Mouse (Mus musculus): ENCODE measurements around the gene Cmtm8. TPM values are rescaled to one million over a fixed set of nuclear protein-coding genes. Genes with fewer than 3 reads are reported as not detected.

Gene Cmtm8
- polyA plus RNA-seq, 1 experiment: 1.7 TPM

DNA sequence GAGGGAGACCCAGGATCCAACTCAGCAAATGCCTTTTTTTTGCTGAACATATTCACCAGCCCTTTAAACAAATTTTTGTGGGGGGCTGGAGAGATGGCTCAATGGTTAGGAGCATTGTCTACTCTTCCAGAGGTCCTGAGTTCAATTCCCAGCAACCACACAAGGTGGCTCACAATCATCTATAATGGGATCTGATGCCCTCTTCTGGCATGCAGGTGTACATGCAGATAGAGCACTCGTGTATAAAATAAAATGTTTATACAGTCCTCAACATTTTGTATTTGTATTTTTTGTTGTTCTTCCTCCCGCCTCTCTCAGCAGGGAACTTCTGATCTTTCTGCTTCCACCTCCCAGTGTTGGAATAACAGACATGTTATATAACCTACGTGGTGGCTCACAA, 92.4 kb downstream of the Cmtm8 start:
- no peak overlapping the region for H3K27ac ChIP-seq (ENCODE audit: insufficient read depth, low read depth, low read length)
- H3K4me3 ChIP-seq (ENCODE audit: insufficient read depth, low read length): no peak overlapping the region
- H3K4me1 ChIP-seq (ENCODE audit: control insufficient read depth, insufficient read depth, low read length): peaks cover 31% of the 10 kb centered on the region
- no peak for TF ChIP-seq CTCF (IDR thresholded peaks at IDR 0.05; ENCODE audit: low read depth, low read length)
- no peak for TF ChIP-seq POLR2A (IDR thresholded peaks at IDR 0.05; ENCODE audit: borderline replicate concordance, low read depth, low read length)

DNA sequence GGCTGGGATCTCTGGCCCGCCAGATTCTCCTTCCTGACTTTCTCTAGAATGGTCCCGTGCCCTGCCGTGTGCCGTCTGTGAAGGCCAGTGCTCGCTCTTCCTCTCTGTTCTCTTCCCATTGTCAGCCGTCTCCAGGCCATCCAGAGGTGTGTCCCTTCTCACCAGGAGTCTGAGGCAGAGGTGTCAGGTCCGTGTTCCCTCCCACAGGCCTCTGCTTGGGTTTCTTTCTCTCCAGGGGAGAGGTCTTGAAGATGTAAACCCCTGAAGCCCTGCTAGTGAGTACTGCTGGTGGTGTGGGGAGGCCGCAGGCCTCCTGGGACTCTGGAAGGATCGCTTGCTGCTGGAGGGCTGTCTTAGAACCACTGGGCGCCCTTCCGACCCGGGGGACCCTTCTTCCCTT, 96.5 kb downstream of the Cmtm8 start:
- peaks cover 60% of the 10 kb centered on the region for H3K4me1 ChIP-seq (ENCODE audit: control insufficient read depth, insufficient read depth, low read length)
- peak overlapping the region; percentile 43 for H3K27ac ChIP-seq (ENCODE audit: insufficient read depth, low read depth, low read length)
- TF ChIP-seq POLR2A (IDR thresholded peaks at IDR 0.05; ENCODE audit: borderline replicate concordance, low read depth, low read length) (no peak), CTCF (IDR thresholded peaks at IDR 0.05; ENCODE audit: low read depth, low read length) (no peak)
- H3K4me3 ChIP-seq (ENCODE audit: insufficient read depth, low read length): no peak overlapping the region

DNA sequence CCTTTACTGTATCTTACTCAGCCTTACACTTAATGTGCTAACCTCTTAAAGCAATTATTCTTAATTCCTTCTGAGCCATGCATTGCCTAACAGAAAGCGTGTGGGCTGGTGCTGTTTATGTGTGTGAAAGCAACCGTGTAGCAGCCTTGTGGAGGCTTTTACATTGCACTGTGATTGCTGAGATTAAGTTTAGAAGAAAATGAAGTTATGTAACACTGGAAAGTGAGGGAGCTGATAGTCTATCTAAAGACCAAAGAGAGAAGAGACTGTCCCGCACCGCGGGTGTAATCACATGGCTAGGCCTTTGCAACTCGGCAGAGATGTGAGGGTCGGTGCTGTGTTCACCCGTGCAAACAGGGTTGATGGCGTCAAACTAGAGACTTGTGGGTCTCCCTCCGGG, 96.9 kb downstream of the Cmtm8 start:
- H3K4me1 ChIP-seq (ENCODE audit: control insufficient read depth, insufficient read depth, low read length): peaks cover 60% of the 10 kb centered on the region
- H3K27ac ChIP-seq (ENCODE audit: insufficient read depth, low read depth, low read length): no peak overlapping the region
- no peak overlapping the region for H3K4me3 ChIP-seq (ENCODE audit: insufficient read depth, low read length)
- TF ChIP-seq POLR2A (IDR thresholded peaks at IDR 0.05; ENCODE audit: borderline replicate concordance, low read depth, low read length) (no peak), CTCF (IDR thresholded peaks at IDR 0.05; ENCODE audit: low read depth, low read length) (no peak)

DNA sequence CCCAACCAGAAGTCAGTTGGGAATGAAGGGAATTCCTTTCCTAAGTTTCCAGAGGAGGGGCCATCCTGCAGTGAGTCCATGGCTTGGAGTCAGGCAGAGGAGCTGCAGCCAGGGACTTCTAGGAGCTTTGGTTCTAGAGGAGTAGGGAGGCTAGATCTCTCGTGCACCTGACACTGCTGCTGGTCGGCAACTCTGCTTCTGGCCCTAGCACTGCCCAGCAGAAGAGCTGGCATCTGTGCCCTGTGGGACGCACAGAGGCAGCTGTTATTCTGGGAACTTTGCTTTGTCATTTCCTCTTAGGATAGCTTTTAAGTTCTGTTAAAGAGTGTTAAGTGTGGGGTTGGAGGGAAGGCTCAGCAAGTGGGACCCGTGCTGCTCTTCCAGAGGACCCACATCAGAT, 98.3 kb downstream of the Cmtm8 start:
- Histone ChIP-seq H3K27ac (ENCODE audit: insufficient read depth, low read depth, low read length) (peak overlapping the region; percentile 75), H3K4me1 (ENCODE audit: control insufficient read depth, insufficient read depth, low read length) (peaks cover 68% of the 10 kb centered on the region), H3K4me3 (ENCODE audit: insufficient read depth, low read length) (no peak overlapping the region)
- no peak for TF ChIP-seq POLR2A (IDR thresholded peaks at IDR 0.05; ENCODE audit: borderline replicate concordance, low read depth, low read length)
- TF ChIP-seq CTCF (IDR thresholded peaks at IDR 0.05; ENCODE audit: low read depth, low read length): no peak

GRCm38 (mm10) chr9:114745163-114745562, 98.8 kb downstream of the Cmtm8 start:
- H3K4me1 ChIP-seq (ENCODE audit: control insufficient read depth, insufficient read depth, low read length): peaks cover 73% of the 10 kb centered on the region
- no peak overlapping the region for H3K4me3 ChIP-seq (ENCODE audit: insufficient read depth, low read length)
- peak overlapping the region; percentile 75 for H3K27ac ChIP-seq (ENCODE audit: insufficient read depth, low read depth, low read length)
- no peak for TF ChIP-seq POLR2A (IDR thresholded peaks at IDR 0.05; ENCODE audit: borderline replicate concordance, low read depth, low read length)
- TF ChIP-seq CTCF (IDR thresholded peaks at IDR 0.05; ENCODE audit: low read depth, low read length): no peak

- Histone ChIP-seq H3K27ac (ENCODE audit: insufficient read depth, low read depth, low read length) (peak overlapping the region; percentile 97), H3K4me1 (ENCODE audit: control insufficient read depth, insufficient read depth, low read length) (peaks cover 78% of the 10 kb centered on the region), H3K4me3 (ENCODE audit: insufficient read depth, low read length) (no peak overlapping the region; the same call in 1 of the 2 replicates)
- no peak for TF ChIP-seq POLR2A (IDR thresholded peaks at IDR 0.05; ENCODE audit: borderline replicate concordance, low read depth, low read length)
Measured at GRCm38 (mm10) chr9:114742731-114743130, 101.2 kb downstream of the Cmtm8 start.

DNA sequence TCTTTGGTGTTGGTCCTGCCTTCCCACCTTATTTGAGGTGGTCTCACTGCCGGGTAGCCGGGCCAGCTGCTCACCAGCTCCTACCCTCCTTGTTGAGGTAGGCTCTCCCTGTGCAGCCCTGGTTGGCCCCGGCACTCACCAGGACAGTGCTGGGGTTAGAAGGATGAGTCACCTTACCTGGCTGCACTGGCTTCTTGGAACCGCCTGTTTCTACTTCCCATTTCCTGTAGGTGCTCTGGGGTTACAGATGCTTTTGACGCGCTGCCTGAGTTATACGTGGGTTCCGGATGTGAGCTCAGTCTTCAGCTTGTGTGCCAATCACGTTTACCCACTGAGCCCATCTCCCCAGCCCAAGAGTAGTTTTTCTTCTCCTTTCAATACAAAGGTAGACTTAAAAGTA, 103.6 kb downstream of the Cmtm8 start:
- no peak for TF ChIP-seq CTCF (IDR thresholded peaks at IDR 0.05; ENCODE audit: low read depth, low read length)
- Histone ChIP-seq H3K27ac (ENCODE audit: insufficient read depth, low read depth, low read length) (no peak overlapping the region), H3K4me1 (ENCODE audit: control insufficient read depth, insufficient read depth, low read length) (peaks cover 61% of the 10 kb centered on the region), H3K4me3 (ENCODE audit: insufficient read depth, low read length) (no peak overlapping the region)

Other genes starting within 250 kb of the Cmtm8 start
- 23.0 and 24.2 TPM in 2 replicates for gene Cnot10, start 204.0 kb downstream of the Cmtm8 start, polyA plus RNA-seq (2012; ENCODE audit: insufficient read depth, insufficient read length, missing spikeins)
- gene Dync1li1, start 155.4 kb downstream of the Cmtm8 start, polyA plus RNA-seq (2012; ENCODE audit: insufficient read depth, insufficient read length, missing spikeins): 46.1 and 46.6 TPM in 2 replicates
- gene Cmtm6, start 113.0 kb downstream of the Cmtm8 start, polyA plus RNA-seq (2012; ENCODE audit: insufficient read depth, insufficient read length, missing spikeins): 95.2 and 96.3 TPM in 2 replicates
- 184 and 192 TPM in 2 replicates for gene Cmtm7, start 62.3 kb downstream of the Cmtm8 start, polyA plus RNA-seq (2012; ENCODE audit: insufficient read depth, insufficient read length, missing spikeins)
- 20.1 and 21.5 TPM in 2 replicates for gene Gpd1l, start 89.8 kb upstream of the Cmtm8 start, polyA plus RNA-seq (2012; ENCODE audit: insufficient read depth, insufficient read length, missing spikeins)
- 1.7 and 2.1 TPM in 2 replicates for gene Osbpl10, start 134.4 kb upstream of the Cmtm8 start, polyA plus RNA-seq (2012; ENCODE audit: insufficient read depth, insufficient read length, missing spikeins)
- gene Rps27rt, start 138.6 kb upstream of the Cmtm8 start, polyA plus RNA-seq (2012; ENCODE audit: insufficient read depth, insufficient read length, missing spikeins): 725 and 1,319 TPM in 2 replicates

Data from bone marrow macrophage, adult 2 months (primary cell).